In the genomic region with DNA sequence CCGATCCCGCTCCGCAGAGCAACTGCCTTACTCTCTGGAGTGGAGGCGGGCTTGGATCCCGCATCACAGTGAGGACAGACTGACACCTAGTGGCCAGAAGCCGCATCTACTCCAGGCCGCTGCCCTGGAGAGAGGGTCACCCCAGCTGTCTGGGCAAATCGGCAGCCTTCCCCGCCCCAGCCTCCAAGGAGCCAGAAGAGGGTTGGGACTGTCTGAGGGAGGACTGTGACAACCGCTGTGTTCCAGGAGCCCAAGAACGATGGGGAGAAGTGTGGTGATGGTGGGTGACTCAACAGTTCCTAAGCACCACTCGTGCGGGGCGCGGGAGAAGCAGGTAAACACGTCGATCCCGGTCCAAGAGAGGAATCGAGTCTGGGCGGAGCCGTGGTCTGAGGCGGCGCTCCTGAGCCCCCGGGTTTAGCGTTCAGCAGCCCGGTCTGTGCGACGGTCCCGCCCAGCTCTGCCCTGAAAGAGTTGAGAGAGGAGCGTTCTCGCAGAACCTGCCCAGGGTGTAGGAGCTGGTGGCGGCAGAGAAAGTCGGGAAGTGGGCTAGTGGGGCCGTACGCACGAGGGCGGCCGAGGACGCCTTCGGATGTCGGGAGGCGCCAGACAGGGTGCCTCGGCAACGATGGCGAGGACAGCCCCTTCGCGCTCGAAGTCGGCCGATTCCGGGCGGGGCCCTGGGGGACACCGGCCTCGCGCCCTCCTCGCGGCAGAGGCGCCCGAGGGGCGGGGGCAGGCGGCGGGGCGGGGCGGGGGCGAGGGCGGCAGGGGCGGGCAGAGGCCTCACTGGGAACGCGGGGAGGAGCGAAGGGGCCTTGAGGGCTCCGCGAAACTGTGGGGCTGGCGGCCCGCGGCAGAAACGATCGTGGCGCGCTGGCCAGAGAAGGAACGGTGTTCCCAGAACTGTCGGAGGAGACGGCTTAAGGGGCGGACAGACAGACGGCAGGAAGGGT, we compare ENCODE assay signal across 7 mouse cellular contexts. TPM values are rescaled to one million over a fixed set of nuclear protein-coding genes. Genes with fewer than 3 reads are reported as not detected.
A peak's percentile ranks its signal among the peaks of the same experiment; 100 is the strongest.
DNase-seq lines count a peak whose midpoint lies in the region; ATAC-seq lines count a peak whose summit lies in the region.

No protein-coding gene starts in this region.

- H3K27ac ChIP-seq in embryonic facial prominence, embryonic 11.5 days (replicated peaks; ENCODE audit: low read depth, low read length) = peak overlapping the region; percentile 88
- H3K27ac ChIP-seq in midbrain, embryonic 11.5 days (ENCODE audit: low read depth, low read length) = peak overlapping the region; percentile 91

- H3K27me3 ChIP-seq in embryonic facial prominence, embryonic 11.5 days (ENCODE audit: control insufficient read depth, insufficient read depth, low read length) = no peaks in the 10 kb centered on the region
- no peaks in the 10 kb centered on the region for H3K27me3 ChIP-seq in midbrain, embryonic 11.5 days (ENCODE audit: control insufficient read depth, insufficient read depth, low read length)

- peak; percentile 76 for ATAC-seq in embryonic facial prominence, embryonic 11.5 days (replicated peaks; ENCODE audit: insufficient number of reproducible peaks, low FRiP score, low TSS enrichment, low read depth)
- peak; percentile 85 for ATAC-seq in midbrain, embryonic 11.5 days (ENCODE audit: low FRiP score)

- peak overlapping the region; percentile 48 for H3K4me3 ChIP-seq in embryonic facial prominence, embryonic 11.5 days (ENCODE audit: low read depth, low read length)
- H3K4me3 ChIP-seq in midbrain, embryonic 11.5 days (ENCODE audit: low read depth, low read length) = peak overlapping the region; percentile 60

- intact Hi-C loops in left cerebral cortex, postnatal 4 days (cut with DNase I) = loop anchor here (5.0 kb wide), 1 partner anchor 141 kb away; a partner anchor contains a TSS

- peaks cover 16% of the 10 kb centered on the region for H3K36me3 ChIP-seq in embryonic facial prominence, embryonic 11.5 days (replicated peaks; ENCODE audit: control insufficient read depth, insufficient read depth, low read depth, low read length)
- peaks cover 13% of the 10 kb centered on the region for H3K36me3 ChIP-seq in midbrain, embryonic 11.5 days (ENCODE audit: control insufficient read depth, insufficient read depth, low read length)

- under 1% methylated on average over 70 of the region's 84 CpGs for WGBS in embryonic facial prominence, embryonic 11.5 days
- WGBS in midbrain, embryonic 11.5 days = under 1% methylated on average over 72 of the region's 84 CpGs

- peaks cover 7% of the 10 kb centered on the region; the same call in 1 of the 2 replicates for H3K4me1 ChIP-seq in embryonic facial prominence, embryonic 11.5 days (ENCODE audit: control insufficient read depth, insufficient read depth, low read length)
- H3K4me1 ChIP-seq in midbrain, embryonic 11.5 days (ENCODE audit: control insufficient read depth, insufficient read depth, low read length) = peaks cover 45% of the 10 kb centered on the region

- no peaks in the 10 kb centered on the region for H3K9me3 ChIP-seq in embryonic facial prominence, embryonic 11.5 days (replicated peaks; ENCODE audit: control insufficient read depth, low read length)
- no peaks in the 10 kb centered on the region for H3K9me3 ChIP-seq in midbrain, embryonic 11.5 days (ENCODE audit: control insufficient read depth, low read length)

- H3K4me2 ChIP-seq in embryonic facial prominence, embryonic 11.5 days (ENCODE audit: low read depth, low read length) = peak overlapping the region; percentile 84
- H3K4me2 ChIP-seq in midbrain, embryonic 11.5 days = peak overlapping the region; percentile 86

- peak; percentile 97 for DNase-seq in adrenal gland, postnatal 14 days
- DNase-seq in embryonic facial prominence, embryonic 11.5 days (ENCODE audit: low spot score) = peak; percentile 98
- DNase-seq in heart, adult 11 months = peak; percentile 99
- DNase-seq in kidney, adult 11 months = peak; percentile 97
- peak; percentile 96 for DNase-seq in left cerebral cortex, postnatal 4 days
- peak; percentile 99 for DNase-seq in midbrain, embryonic 11.5 days (ENCODE audit: low spot score, missing footprints)
- DNase-seq in right cerebral cortex, postnatal 4 days = peak; percentile 88

- peak overlapping the region; percentile 73 for H3K9ac ChIP-seq in embryonic facial prominence, embryonic 11.5 days (replicated peaks; ENCODE audit: low read length)
- peak overlapping the region; percentile 71 for H3K9ac ChIP-seq in midbrain, embryonic 11.5 days (ENCODE audit: low read length)

RNA-seq across cellular contexts. Expression of a gene that starts 1.7 kb away (rescaled TPM):
- 36.4 and 46.4 TPM in 2 replicates for total RNA-seq in adrenal gland, postnatal 14 days (2021)
- 8.9 and 10.9 TPM in 2 replicates for polyA plus RNA-seq in embryonic facial prominence, embryonic 11.5 days (2014; fragmentation: Nextera tagmentation; extraction: Ambion mirVana)
- total RNA-seq in left cerebral cortex, postnatal 4 days (2021) = 10 to 100 TPM; 15.4 to 17.3 TPM
- 7.9 and 8.5 TPM in 2 replicates for polyA plus RNA-seq in midbrain, embryonic 11.5 days (2014; fragmentation: Nextera tagmentation; extraction: Ambion mirVana)

RNA-seq across cellular contexts. Expression of a gene that starts 1.7 kb away (rescaled TPM):
- 8.5 and 9.0 TPM in 2 replicates for total RNA-seq in adrenal gland, postnatal 14 days (2021)
- 8.6 and 8.9 TPM in 2 replicates for polyA plus RNA-seq in embryonic facial prominence, embryonic 11.5 days (2014; fragmentation: Nextera tagmentation; extraction: Ambion mirVana)
- 1 to 10 TPM; 6.0 to 6.5 TPM for total RNA-seq in left cerebral cortex, postnatal 4 days (2021)
- 6.4 and 7.1 TPM in 2 replicates for polyA plus RNA-seq in midbrain, embryonic 11.5 days (2014; fragmentation: Nextera tagmentation; extraction: Ambion mirVana)

RNA-seq across cellular contexts. Expression of a gene that starts 5.2 kb away (rescaled TPM):
- total RNA-seq in adrenal gland, postnatal 14 days (2021) = 1,759 and 1,890 TPM in 2 replicates
- 1,340 and 1,370 TPM in 2 replicates for polyA plus RNA-seq in embryonic facial prominence, embryonic 11.5 days (2014; fragmentation: Nextera tagmentation; extraction: Ambion mirVana)
- 1,000 to 10,000 TPM; 1,093 to 1,122 TPM for total RNA-seq in left cerebral cortex, postnatal 4 days (2021)
- 1,223 and 1,245 TPM in 2 replicates for polyA plus RNA-seq in midbrain, embryonic 11.5 days (2014; fragmentation: Nextera tagmentation; extraction: Ambion mirVana)

RNA-seq across cellular contexts. Expression of a gene that starts 10.0 kb away (rescaled TPM):
- 89.2 and 92.2 TPM in 2 replicates for total RNA-seq in adrenal gland, postnatal 14 days (2021)
- polyA plus RNA-seq in embryonic facial prominence, embryonic 11.5 days (2014; fragmentation: Nextera tagmentation; extraction: Ambion mirVana) = 139 and 140 TPM in 2 replicates
- total RNA-seq in left cerebral cortex, postnatal 4 days (2021) = 10 to 100 TPM; 53.4 to 55.9 TPM
- polyA plus RNA-seq in midbrain, embryonic 11.5 days (2014; fragmentation: Nextera tagmentation; extraction: Ambion mirVana) = 54.7 and 55.1 TPM in 2 replicates

RNA-seq across cellular contexts. Expression of a gene that starts 12.8 kb away (rescaled TPM):
- 47.2 and 50.7 TPM in 2 replicates for total RNA-seq in adrenal gland, postnatal 14 days (2021)
- 84.9 and 91.8 TPM in 2 replicates for polyA plus RNA-seq in embryonic facial prominence, embryonic 11.5 days (2014; fragmentation: Nextera tagmentation; extraction: Ambion mirVana)
- 10 to 100 TPM; 74.4 to 79.6 TPM for total RNA-seq in left cerebral cortex, postnatal 4 days (2021)
- 72.0 and 79.7 TPM in 2 replicates for polyA plus RNA-seq in midbrain, embryonic 11.5 days (2014; fragmentation: Nextera tagmentation; extraction: Ambion mirVana)

Comparison
In these comparisons a context has a peak if more than half of its experiments do, and no peak if none do; other contexts are left out.
1. Peak in every context shown above with its lines: DNase-seq, ATAC-seq, H3K4me3 ChIP-seq and H3K27ac ChIP-seq.